Mouse (Mus musculus) limb, embryonic 14.5 days (tissue): ENCODE results near the gene Btg1. TPM values are rescaled to one million over a fixed set of nuclear protein-coding genes. Genes with fewer than 3 reads are reported as not detected.

ENCODE experiments used
- ATAC-seq: fragments of 200-750 bp; cut with Nextera tagmentation; 2 replicates; pipeline ENCODE4 v1.8.0; 2017; ENCODE audit warnings: low read depth, moderate number of reproducible peaks, moderate TSS enrichment; ENCODE audit not compliant: low FRiP score
- DNase-seq: peaks from one replicate; pipeline ENCODE4 v3.0.0-alpha.2; 2015; ENCODE audit warnings: low spot score
- H3K27ac ChIP-seq: fragments of 300-500 bp; sonication (generic); replicated peaks from 2 replicates; pipeline ENCODE4 v1.5.1; 2014; ENCODE audit warnings: low read depth, mild to moderate bottlenecking, low read length, moderate library complexity, mixed read lengths
- H3K27me3 ChIP-seq: fragments of 300-500 bp; sonication (generic); 2 replicates; pipeline ENCODE4 v1.6.1; 2014; ENCODE audit warnings: low read length, mixed read lengths; ENCODE audit not compliant: control insufficient read depth, insufficient read depth
- H3K36me3 ChIP-seq: fragments of 300-500 bp; sonication (generic); 2 replicates; pipeline ENCODE4 v1.6.1; 2014; ENCODE audit warnings: mild to moderate bottlenecking, low read length, moderate library complexity, mixed read lengths; ENCODE audit not compliant: control insufficient read depth, insufficient read depth
- H3K4me1 ChIP-seq: fragments of 300-500 bp; sonication (generic); 2 replicates; pipeline ENCODE4 v1.6.1; 2014; ENCODE audit warnings: antibody characterized with exemption, low read length, mixed read lengths; ENCODE audit not compliant: control insufficient read depth, insufficient read depth
- H3K4me2 ChIP-seq: fragments of 300-500 bp; sonication (generic); replicated peaks from 2 replicates; pipeline ENCODE4 v1.6.1; 2014; ENCODE audit warnings: low read depth, mild to moderate bottlenecking, low read length, moderate library complexity; ENCODE audit not compliant: severe bottlenecking
- H3K4me3 ChIP-seq: fragments of 300-500 bp; sonication (generic); replicated peaks from 2 replicates; pipeline ENCODE4 v1.5.1; 2014; ENCODE audit warnings: low read length
- H3K9ac ChIP-seq: fragments of 300-500 bp; sonication (generic); 2 replicates; pipeline ENCODE4 v1.6.1; 2014; ENCODE audit warnings: mild to moderate bottlenecking, low read depth, low read length, moderate library complexity; ENCODE audit not compliant: severe bottlenecking
- H3K9me3 ChIP-seq: fragments of 300-500 bp; sonication (generic); 2 replicates; pipeline ENCODE4 v1.6.1; 2016; ENCODE audit warnings: low read length; ENCODE audit not compliant: control insufficient read depth
- POLR2A ChIP-seq: fragments of 200-500 bp; IDR thresholded peaks from 2 replicates; pipeline ENCODE4 v1.8.0; 2012; ENCODE audit warnings: inconsistent platforms, mild to moderate bottlenecking, moderate library complexity, borderline replicate concordance; ENCODE audit not compliant: insufficient read depth, insufficient read length; ENCODE audit errors: extremely low read depth
- WGBS: fragments of 180-500 bp; shearing (Covaris S2); extraction: QIAGEN DNeasy Blood & Tissue Kit; methylation state at CpG from one replicate; pipeline ENCODE4 v1.1.7; 2014; 5-methylcytosine and 5-hydroxymethylcytosine counted together
- polyA plus RNA-seq, 2 experiments: library from polyadenylated mRNA; depleted of rRNA in 1 of 2; stranded (reverse) in 1 of 2; unstranded in 1 of 2; fragments of >200 nt; fragmentation: Nextera tagmentation in 1 of 2; extraction: Ambion mirVana in 1 of 2; gene quantifications; 2 replicates each; pipeline versions ENCODE4 v1.2.1 to v1.2.3; 2012 to 2014

The Btg1 gene
- polyA plus RNA-seq, 2 experiments: 43.7 to 107 TPM

GRCm38 (mm10) chr10:96623633-96624195 is 6.9 kb downstream of the Btg1 start:
- Histone ChIP-seq H3K36me3 (peaks cover 57% of the 10 kb centered on the region), H3K4me2 (no peak overlapping the region), H3K9ac (no peak overlapping the region), H3K9me3 (no peaks in the 10 kb centered on the region), H3K27ac (no peak overlapping the region), H3K4me1 (peaks cover 28% of the 10 kb centered on the region), H3K4me3 (no peak overlapping the region), H3K27me3 (no peaks in the 10 kb centered on the region)
- no peak for ATAC-seq
- TF ChIP-seq POLR2A: no peak
- no peak for DNase-seq
- WGBS: 93% methylated on average over 4 of the region's 4 CpGs

- WGBS: 94% methylated on average over 2 of the region's 2 CpGs
- no peak for DNase-seq
- Histone ChIP-seq H3K27ac (no peak overlapping the region), H3K9ac (no peak overlapping the region), H3K27me3 (no peaks in the 10 kb centered on the region), H3K4me2 (no peak overlapping the region), H3K4me1 (peaks cover 28% of the 10 kb centered on the region), H3K4me3 (no peak overlapping the region), H3K36me3 (peaks cover 57% of the 10 kb centered on the region), H3K9me3 (no peaks in the 10 kb centered on the region)
- no peak for TF ChIP-seq POLR2A
- ATAC-seq: no peak
These were observed 7.6 kb downstream of the Btg1 start for GRCm38 (mm10) chr10:96624406-96624805.

- Histone ChIP-seq H3K27me3 (no peaks in the 10 kb centered on the region), H3K9ac (no peak overlapping the region), H3K4me1 (peaks cover 28% of the 10 kb centered on the region), H3K36me3 (peaks cover 53% of the 10 kb centered on the region), H3K4me3 (no peak overlapping the region), H3K27ac (no peak overlapping the region), H3K4me2 (no peak overlapping the region), H3K9me3 (no peaks in the 10 kb centered on the region)
- TF ChIP-seq POLR2A: no peak
- ATAC-seq (no peak), DNase-seq (no peak)
- 89% methylated on average over 4 of the region's 4 CpGs for WGBS
These were observed 8.3 kb downstream of the Btg1 start for GRCm38 (mm10) chr10:96625061-96625460.

- no peaks in the 10 kb centered on the region for H3K9me3 ChIP-seq
- no peak overlapping the region for H3K27ac ChIP-seq
- peaks cover 25% of the 10 kb centered on the region for H3K4me1 ChIP-seq
- no peak for TF ChIP-seq POLR2A
- H3K4me2 ChIP-seq: no peak overlapping the region
- peaks cover 50% of the 10 kb centered on the region for H3K36me3 ChIP-seq
- 82% methylated on average over 4 of the region's 4 CpGs for WGBS
- ATAC-seq (no peak), DNase-seq (no peak)
- no peak overlapping the region for H3K9ac ChIP-seq
- H3K4me3 ChIP-seq: no peak overlapping the region
- H3K27me3 ChIP-seq: no peaks in the 10 kb centered on the region
These were observed 8.9 kb downstream of the Btg1 start for GRCm38 (mm10) chr10:96625682-96626081.

GRCm38 (mm10) chr10:96626120-96626750 is 9.4 kb downstream of the Btg1 start:
- DNase-seq: no peak
- WGBS: 94% methylated on average over 10 of the region's 10 CpGs
- no peak overlapping the region for H3K4me3 ChIP-seq
- ATAC-seq: no peak
- peaks cover 22% of the 10 kb centered on the region for H3K4me1 ChIP-seq
- no peak overlapping the region for H3K4me2 ChIP-seq
- H3K27me3 ChIP-seq: no peaks in the 10 kb centered on the region
- TF ChIP-seq POLR2A: no peak
- no peak overlapping the region for H3K9ac ChIP-seq
- H3K27ac ChIP-seq: no peak overlapping the region
- peaks cover 46% of the 10 kb centered on the region for H3K36me3 ChIP-seq
- H3K9me3 ChIP-seq: no peaks in the 10 kb centered on the region
